Mouse (Mus musculus): ENCODE measurements at regions not wholly inside any gene's neighbourhood (a gene's known extent, or its start where the extent isn't known, plus 50 kb on each side); places are given as distances from the start of the nearest gene placed in this dataset.

- Histone ChIP-seq H3K4me1 (ENCODE audit: control insufficient read depth, insufficient read depth, low read length) (no peaks in the 10 kb centered on the region), H3K4me3 (ENCODE audit: low read length) (no peak overlapping the region), H3K36me3 (ENCODE audit: control insufficient read depth, insufficient read depth) (no peaks in the 10 kb centered on the region), H3K4me2 (ENCODE audit: low read depth, low read length) (no peak overlapping the region), H3K27me3 (ENCODE audit: control insufficient read depth, insufficient read depth, low read length) (no peaks in the 10 kb centered on the region), H3K27ac (ENCODE audit: low read length) (no peak overlapping the region), H3K9me3 (replicated peaks; ENCODE audit: control insufficient read depth, low read length) (no peaks in the 10 kb centered on the region), H3K9ac (ENCODE audit: low read length) (no peak overlapping the region)
- 78% methylated on average over 5 of the region's 5 CpGs for WGBS
- ATAC-seq (replicated peaks; ENCODE audit: extremely low read depth, insufficient read depth, low FRiP score) = no peak
Observed at GRCm38 (mm10) chr10:125902668-125903067, 63.3 kb upstream of the Lrig3 start.

DNA sequence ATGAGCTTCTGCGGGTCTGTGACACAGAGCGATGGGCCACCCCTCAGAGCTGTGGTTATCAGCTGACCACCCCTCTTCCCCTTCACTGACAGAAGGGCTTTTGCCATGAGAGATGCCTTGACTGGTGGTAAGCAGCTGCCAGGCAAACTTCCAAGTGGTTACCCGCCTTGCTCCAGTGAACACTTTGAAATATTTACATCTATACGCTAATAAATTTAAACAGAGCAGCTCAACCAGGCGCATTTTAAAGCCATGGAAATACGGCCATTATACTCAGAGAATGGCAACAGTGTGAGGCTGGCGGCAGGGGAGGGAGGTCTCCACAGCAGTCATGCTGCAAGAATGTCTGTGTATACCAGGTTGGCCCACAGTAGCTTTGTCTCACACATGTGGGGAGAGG lies 53.8 kb upstream of the Lrig3 start:
- ATAC-seq (replicated peaks; ENCODE audit: extremely low read depth, insufficient read depth, low FRiP score) = no peak
- Histone ChIP-seq H3K9ac (ENCODE audit: low read length) (no peak overlapping the region), H3K9me3 (replicated peaks; ENCODE audit: control insufficient read depth, low read length) (no peaks in the 10 kb centered on the region), H3K4me2 (ENCODE audit: low read depth, low read length) (no peak overlapping the region), H3K4me3 (ENCODE audit: low read length) (no peak overlapping the region), H3K4me1 (ENCODE audit: control insufficient read depth, insufficient read depth, low read length) (no peaks in the 10 kb centered on the region), H3K27me3 (ENCODE audit: control insufficient read depth, insufficient read depth, low read length) (no peaks in the 10 kb centered on the region), H3K36me3 (ENCODE audit: control insufficient read depth, insufficient read depth) (no peaks in the 10 kb centered on the region), H3K27ac (ENCODE audit: low read length) (no peak overlapping the region)
- WGBS = 85% methylated on average over 7 of the region's 7 CpGs
